Mouse (Mus musculus) lung, postnatal 36 days (tissue): ENCODE measurements around the gene Idi1.
"Not testable (repeated sequence)": the region's sequence is repeated elsewhere in the genome, so short reads cannot be mapped to it uniquely, and the experiment has no call there.

ENCODE experiments used
- DNase-seq: peaks from one replicate; pipeline ENCODE4 v3.0.0; 2022; ENCODE audit warnings: mixed read lengths

Gene Idi1

DNA sequence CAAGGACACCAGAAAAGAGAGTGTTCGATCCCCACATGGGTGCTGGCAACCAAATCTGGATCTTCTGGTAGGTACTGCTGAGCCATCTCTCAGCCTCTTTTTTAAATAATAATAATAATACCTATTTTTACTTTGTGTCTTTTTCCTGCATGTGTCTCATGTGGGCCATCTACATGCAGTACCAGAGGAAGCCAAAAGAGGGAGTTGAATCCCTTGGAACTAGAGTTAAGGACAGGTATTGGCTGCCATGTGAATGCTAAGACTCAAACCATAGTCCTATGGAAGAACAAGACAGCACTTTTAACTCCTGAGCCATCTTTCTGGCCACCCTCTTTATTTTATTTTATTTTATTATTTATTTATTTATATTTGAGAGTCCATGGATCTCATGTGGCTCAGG, 3.3 kb downstream of the Idi1 start:
- DNase-seq = peak; percentile 70

DNA sequence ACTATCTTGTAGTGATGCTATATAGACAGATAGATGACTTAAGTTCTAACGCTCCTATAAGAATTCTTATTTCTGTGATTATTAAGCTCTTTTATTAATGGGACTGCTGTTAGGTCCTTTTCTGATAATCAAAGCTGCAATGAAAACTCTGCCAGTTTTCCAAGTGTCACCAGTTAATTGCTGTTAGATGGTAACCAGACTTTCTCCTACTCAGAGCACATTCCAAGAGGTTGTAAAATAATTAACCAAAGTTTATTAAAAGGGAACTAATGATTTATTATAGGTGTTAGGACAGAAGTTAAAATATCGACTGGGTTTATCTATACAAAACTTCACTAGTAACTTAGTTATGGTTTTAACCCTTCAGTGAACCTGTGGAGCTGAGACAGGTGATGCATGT, 20.7 kb downstream of the Idi1 start:
- DNase-seq = not testable (repeated sequence)

DNA sequence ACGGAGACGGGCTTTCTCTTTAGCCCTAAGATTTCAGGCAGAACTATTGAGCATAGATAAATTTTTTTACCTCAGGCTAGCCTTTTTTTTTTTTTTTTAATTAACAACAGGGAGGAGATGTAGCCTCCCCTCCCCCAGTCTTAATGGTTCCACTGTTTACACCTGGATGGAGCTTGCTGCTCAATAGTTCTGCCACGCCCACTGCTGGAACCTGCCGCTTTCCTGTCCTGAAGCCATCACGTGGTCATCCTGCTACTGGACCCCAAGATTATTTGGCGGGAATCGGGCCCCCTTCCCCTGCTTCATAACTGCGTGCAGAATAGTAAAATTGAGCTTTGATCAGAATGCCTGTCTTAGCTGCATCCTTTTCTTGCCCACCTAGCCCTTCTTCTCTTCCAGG, 28.6 kb downstream of the Idi1 start:
- DNase-seq = not testable (repeated sequence)

DNA sequence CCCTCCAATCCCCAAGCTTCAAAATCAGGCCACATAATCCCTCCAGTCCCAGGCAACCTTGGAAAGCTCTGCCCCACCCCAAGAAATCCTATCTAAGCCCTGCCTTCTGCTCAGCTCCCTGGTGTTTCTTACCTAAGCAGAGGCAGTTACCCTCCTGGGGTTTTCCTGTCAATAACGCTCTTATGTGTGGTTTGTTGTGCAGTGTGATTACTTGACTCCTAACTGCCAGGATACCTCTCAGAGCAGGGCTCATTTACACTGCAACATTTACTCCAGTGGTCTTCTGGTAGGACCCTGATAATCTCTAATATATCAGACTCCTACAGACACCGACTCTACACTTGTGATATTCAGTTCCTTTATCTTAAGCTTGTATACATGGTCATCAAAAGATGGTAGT, 48.2 kb downstream of the Idi1 start:
- DNase-seq = no peak

- not testable (repeated sequence) for DNase-seq
Observed at GRCm38 (mm10) chr13:8937611-8938140, 52.4 kb downstream of the Idi1 start.

- not testable (repeated sequence) for DNase-seq
Observed at GRCm38 (mm10) chr13:8941110-8941509, 55.8 kb downstream of the Idi1 start.

DNA sequence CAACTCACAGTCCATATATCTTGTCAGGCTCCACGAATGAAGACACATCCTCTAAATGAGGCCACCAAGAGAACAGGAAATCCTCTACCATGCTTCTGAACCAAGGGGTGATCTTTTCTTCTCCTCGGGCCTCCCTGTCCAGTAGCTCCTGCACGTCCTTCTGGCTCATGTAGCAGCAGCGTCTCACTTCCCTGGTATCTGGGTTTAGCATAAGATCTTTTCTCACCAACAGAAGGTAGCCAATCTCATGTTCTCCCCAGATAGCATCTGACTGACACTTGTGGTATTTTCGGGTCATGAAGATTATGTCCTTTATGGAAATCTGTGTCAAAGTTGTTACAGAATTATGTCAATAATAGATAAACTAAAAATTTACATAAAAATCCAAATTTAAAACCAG, 56.4 kb downstream of the Idi1 start:
- DNase-seq = not testable (repeated sequence)
